Mouse (Mus musculus): Measurements from ENCODE around the gene Setd2.

DNA sequence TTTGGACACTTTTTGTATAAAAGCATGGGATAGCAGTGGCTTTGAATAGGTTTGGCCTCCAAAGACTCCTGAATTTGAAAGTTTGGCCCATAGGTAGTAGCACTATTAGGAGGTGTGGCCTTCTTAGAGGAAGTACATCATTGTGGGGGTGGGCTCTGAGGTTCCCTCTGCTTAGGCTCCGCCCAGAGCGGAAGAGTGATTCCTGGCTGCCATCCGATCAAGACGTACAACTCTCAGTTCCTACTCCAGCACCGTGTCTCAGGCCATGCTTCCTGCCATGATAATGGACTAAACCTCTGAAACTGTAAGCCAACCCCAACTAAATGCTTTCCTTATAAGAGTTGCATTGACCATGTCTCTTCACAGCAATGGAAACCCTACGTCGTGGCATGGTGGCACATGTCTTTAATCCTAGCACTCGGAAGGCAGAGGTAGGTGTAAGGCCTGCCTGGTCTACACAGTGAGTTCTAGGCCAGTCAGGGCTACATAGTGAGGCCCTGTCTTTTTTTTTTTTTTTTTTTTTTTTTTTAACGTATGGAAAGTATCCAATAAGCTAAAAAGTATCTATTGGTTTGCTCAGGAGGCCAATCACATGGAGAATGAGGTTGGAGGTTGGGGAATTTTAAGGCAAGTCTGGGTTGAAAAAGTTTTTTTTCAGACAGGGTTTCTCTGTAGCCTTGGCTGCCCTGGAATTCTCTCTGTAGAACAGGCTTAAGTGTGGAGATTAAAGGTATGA, 3.2 kb upstream of the Setd2 start:
- TF ChIP-seq POLR2A (IDR thresholded peaks at IDR 0.05; ENCODE audit: insufficient read length, low read depth) (no peak), MAX (IDR thresholded peaks at IDR 0.05; ENCODE audit: low read depth) (no peak), POLR2AphosphoS2 (IDR thresholded peaks at IDR 0.05; ENCODE audit: insufficient read length, low read depth) (no peak)
